Mouse (Mus musculus) forebrain, postnatal 0 days (tissue): ENCODE results near the gene Wdr82. TPM values are rescaled to one million over a fixed set of nuclear protein-coding genes. Genes with fewer than 3 reads are reported as not detected.

Experiments used
- ATAC-seq: fragments of 200-750 bp; cut with Nextera tagmentation; 2 replicates; pipeline ENCODE4 v1.8.0; 2017; ENCODE audit warnings: mild to moderate bottlenecking, moderate library complexity
- DNase-seq: peaks from one replicate; pipeline ENCODE4 v3.0.0-alpha.2; 2015
- H3K27ac ChIP-seq: fragments of 300-500 bp; sonication (generic); 2 replicates; pipeline ENCODE4 v1.5.1; 2014; ENCODE audit warnings: low read depth, mild to moderate bottlenecking, antibody characterized with exemption, low read length, moderate library complexity, mixed read lengths
- H3K27me3 ChIP-seq: fragments of 300-500 bp; sonication (generic); 2 replicates; pipeline ENCODE4 v1.6.1; 2014; ENCODE audit warnings: mild to moderate bottlenecking, low read length, mixed read lengths; ENCODE audit not compliant: insufficient read depth
- H3K36me3 ChIP-seq: fragments of 300-500 bp; sonication (generic); 2 replicates; pipeline ENCODE4 v1.6.1; 2014; ENCODE audit warnings: mild to moderate bottlenecking, moderate library complexity; ENCODE audit not compliant: insufficient read depth
- H3K4me1 ChIP-seq: fragments of 300-500 bp; sonication (generic); 2 replicates; pipeline ENCODE4 v1.6.1; 2014; ENCODE audit warnings: antibody characterized with exemption; ENCODE audit not compliant: insufficient read depth
- H3K4me2 ChIP-seq: fragments of 300-500 bp; sonication (generic); 2 replicates; pipeline ENCODE4 v1.6.1; 2014; ENCODE audit warnings: low read depth, mild to moderate bottlenecking, moderate library complexity
- H3K4me3 ChIP-seq: fragments of 300-500 bp; sonication (generic); 2 replicates; pipeline ENCODE4 v1.5.1; 2014; ENCODE audit warnings: low read depth, low read length, mixed read lengths
- H3K9ac ChIP-seq: fragments of 300-500 bp; sonication (generic); 2 replicates; pipeline ENCODE4 v1.6.1; 2014; ENCODE audit warnings: mild to moderate bottlenecking
- H3K9me3 ChIP-seq: fragments of 300-500 bp; sonication (generic); 2 replicates; pipeline ENCODE4 v1.6.1; 2016; ENCODE audit warnings: low read length
- CTCF ChIP-seq: sonication (generic); IDR thresholded peaks from 2 replicates; pipeline ENCODE4 v1.5.1; 2016; ENCODE audit warnings: antibody characterized with exemption, control low read depth, low read depth
- WGBS: fragments of 180-500 bp; shearing (Covaris S2); extraction: QIAGEN DNeasy Blood & Tissue Kit; methylation state at CpG from one replicate; pipeline ENCODE4 v1.1.7; 2014; 5-methylcytosine and 5-hydroxymethylcytosine counted together
- polyA plus RNA-seq: library from polyadenylated mRNA; unstranded; fragments of >200 nt; fragmentation: Nextera tagmentation; extraction: Ambion mirVana; gene quantifications from 2 replicates; pipeline ENCODE4 v1.2.1, GENCODE M21; 2015
- total RNA-seq: library from RNA; depleted of rRNA; stranded (reverse); fragments of >200 nt; gene quantifications from 2 replicates; pipeline ENCODE4 v1.2.3, GENCODE M21; 2014

Gene Wdr82
- total and polyA plus RNA-seq, 2 experiments from 2014 or later: 32.5 to 261 TPM

- H3K27ac ChIP-seq: no peak within 1 kb of the TSS
- H3K9ac ChIP-seq: no peak within 1 kb of the TSS
- no peak within 1 kb of the TSS for H3K4me2 ChIP-seq
- WGBS: 74% methylated on average over 4 of the region's 4 CpGs
- no peaks in the 10 kb centered on the region for H3K36me3 ChIP-seq
- H3K4me1 ChIP-seq: peaks cover 3% of the 10 kb centered on the region; the same call in 1 of the 2 replicates
- ATAC-seq: no peak
- no peak within 1 kb of the TSS for H3K4me3 ChIP-seq
- no peak for DNase-seq
- no peak for TF ChIP-seq CTCF
- no peaks in the 10 kb centered on the region for H3K27me3 ChIP-seq
- no peaks in the 10 kb centered on the region for H3K9me3 ChIP-seq
These were observed 51.6 kb downstream of the Wdr82 start, which contains the start of gene Tlr9 for GRCm38 (mm10) chr9:106222261-106222851. Tlr9 (plus strand) TSS chr9:106222598.

- H3K27ac ChIP-seq: no peak overlapping the region
- no peak for TF ChIP-seq CTCF
These were observed 52.3 kb downstream of the Wdr82 start for GRCm38 (mm10) chr9:106222994-106223393.

GRCm38 (mm10) chr9:106225469-106226150 is 54.9 kb downstream of the Wdr82 start:
- TF ChIP-seq CTCF: no peak
- no peak for DNase-seq
- no peaks in the 10 kb centered on the region for H3K9me3 ChIP-seq
- no peaks in the 10 kb centered on the region for H3K27me3 ChIP-seq
- no peak overlapping the region for H3K27ac ChIP-seq
- H3K4me1 ChIP-seq: peaks cover 3% of the 10 kb centered on the region; the same call in 1 of the 2 replicates
- no peak for ATAC-seq
- 64% methylated on average over 24 of the region's 24 CpGs for WGBS
- H3K4me2 ChIP-seq: peak overlapping the region; percentile 55
- peak overlapping the region; percentile 26 for H3K9ac ChIP-seq
- H3K36me3 ChIP-seq: no peaks in the 10 kb centered on the region
- H3K4me3 ChIP-seq: peak overlapping the region; percentile 31

More at GRCm38 (mm10) chr9:106222994-106223393, 52.3 kb downstream of the Wdr82 start:
- no peak for ATAC-seq
- DNase-seq: no peak
- no peak overlapping the region for H3K4me3 ChIP-seq
- H3K4me2 ChIP-seq: no peak overlapping the region
- H3K36me3 ChIP-seq: no peaks in the 10 kb centered on the region
- H3K27me3 ChIP-seq: no peaks in the 10 kb centered on the region
- WGBS: 98% methylated on average over 4 of the region's 4 CpGs
- H3K9me3 ChIP-seq: no peaks in the 10 kb centered on the region
- H3K4me1 ChIP-seq: peaks cover 3% of the 10 kb centered on the region; the same call in 1 of the 2 replicates
- no peak overlapping the region for H3K9ac ChIP-seq

GRCm38 (mm10) chr9:106226151-106226682 is 55.5 kb downstream of the Wdr82 start:
- no peaks in the 10 kb centered on the region for H3K9me3 ChIP-seq
- H3K9ac ChIP-seq: peak overlapping the region; percentile 26
- ATAC-seq (peak; percentile 86), DNase-seq (peak; percentile 60)
- peak; percentile 57 for TF ChIP-seq CTCF
- H3K36me3 ChIP-seq: no peaks in the 10 kb centered on the region
- no peaks in the 10 kb centered on the region for H3K27me3 ChIP-seq
- WGBS: 7% methylated on average over 34 of the region's 34 CpGs
- H3K4me3 ChIP-seq: peak overlapping the region; percentile 31
- peak overlapping the region; percentile 55 for H3K4me2 ChIP-seq
- peaks cover 3% of the 10 kb centered on the region; the same call in 1 of the 2 replicates for H3K4me1 ChIP-seq
- H3K27ac ChIP-seq: no peak overlapping the region

GRCm38 (mm10) chr9:106227790-106228429 is 57.2 kb downstream of the Wdr82 start:
- H3K27ac ChIP-seq: no peak overlapping the region
- WGBS: 61% methylated on average over 8 of the region's 8 CpGs
- no peak overlapping the region for H3K9ac ChIP-seq
- ATAC-seq: no peak
- peaks cover 3% of the 10 kb centered on the region; the same call in 1 of the 2 replicates for H3K4me1 ChIP-seq
- DNase-seq: no peak
- TF ChIP-seq CTCF: no peak
- H3K36me3 ChIP-seq: 0 out of 2 replicates have a peak, but pooled peaks cover 6% of the 10 kb centered on the region
- H3K27me3 ChIP-seq: no peaks in the 10 kb centered on the region
- H3K4me3 ChIP-seq: no peak overlapping the region
- no peaks in the 10 kb centered on the region for H3K9me3 ChIP-seq
- no peak overlapping the region for H3K4me2 ChIP-seq

- H3K4me1 ChIP-seq: peaks cover 3% of the 10 kb centered on the region; the same call in 1 of the 2 replicates
- no peak overlapping the region for H3K9ac ChIP-seq
- no peak for TF ChIP-seq CTCF
- H3K27me3 ChIP-seq: no peaks in the 10 kb centered on the region
- no peaks in the 10 kb centered on the region for H3K9me3 ChIP-seq
- H3K27ac ChIP-seq: no peak overlapping the region
- DNase-seq (no peak), ATAC-seq (no peak)
- no peak overlapping the region for H3K4me2 ChIP-seq
- no peak overlapping the region for H3K4me3 ChIP-seq
- H3K36me3 ChIP-seq: peaks cover 29% of the 10 kb centered on the region
- 82% methylated on average over 9 of the region's 9 CpGs for WGBS
These were observed 59.5 kb downstream of the Wdr82 start for GRCm38 (mm10) chr9:106230051-106230733.
